8 mouse cellular contexts compared by ENCODE assay signal in the genomic region with DNA sequence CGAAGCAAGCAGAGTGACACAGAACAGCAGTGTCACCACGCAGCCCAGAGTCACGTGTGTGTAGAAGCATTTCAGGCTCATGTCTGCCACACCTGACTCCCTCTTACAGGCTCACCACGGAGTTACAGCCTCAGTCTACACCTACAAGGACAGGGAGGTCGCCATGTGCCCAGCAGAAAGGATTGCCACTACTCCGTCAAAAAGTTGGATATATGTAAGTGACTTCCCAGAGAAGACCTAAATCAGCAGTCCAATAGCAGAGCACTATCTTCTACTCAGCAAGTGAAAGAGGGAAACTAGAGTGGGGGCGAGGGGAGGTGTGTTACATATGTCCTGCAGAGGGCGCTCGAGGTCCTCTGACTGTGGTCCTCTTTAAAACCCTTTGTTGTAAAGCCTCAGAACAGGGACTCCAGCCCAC. TPM values are rescaled to one million over a fixed set of nuclear protein-coding genes. Genes with fewer than 3 reads are reported as not detected.
DNase-seq lines count a peak whose midpoint lies in the region; ATAC-seq and TF ChIP-seq lines count a peak whose summit lies in the region.

No protein-coding gene starts in this region.

- peak overlapping the region; percentile 63 for H3K9ac ChIP-seq in heart, embryonic 13.5 days
- no peak overlapping the region for H3K9ac ChIP-seq in limb, embryonic 13.5 days

- H3K27ac ChIP-seq in heart, embryonic 13.5 days (replicated peaks): no peak overlapping the region
- H3K27ac ChIP-seq in limb, embryonic 13.5 days: no peak overlapping the region

- H3K36me3 ChIP-seq in heart, embryonic 13.5 days: peaks cover 1% of the 10 kb centered on the region; the same call in 1 of the 2 replicates
- no peaks in the 10 kb centered on the region for H3K36me3 ChIP-seq in limb, embryonic 13.5 days

- no peak for ATAC-seq in heart, embryonic 13.5 days (ENCODE audit: extremely low read depth, insufficient number of reproducible peaks, low FRiP score, low TSS enrichment)
- no peak for ATAC-seq in limb, embryonic 13.5 days (ENCODE audit: low FRiP score, low read depth)
- ATAC-seq in activated CD4-positive, CD25-positive, alpha-beta regulatory T cell, adult 4 months: no peak

- no peaks in the 10 kb centered on the region for H3K9me3 ChIP-seq in heart, embryonic 13.5 days
- H3K9me3 ChIP-seq in limb, embryonic 13.5 days: no peaks in the 10 kb centered on the region

- peak; percentile 14 for DNase-seq in lung, adult 2 months
- DNase-seq in lung, postnatal 25 days (ENCODE audit: low spot score): no peak
- peak; percentile 56 for DNase-seq in Muller cell, postnatal 12 days (ENCODE audit: inconsistent ontology term)
- DNase-seq in cerebellum, adult 8-10 months: peak; percentile 29
- DNase-seq in retina, adult 2 months (ENCODE audit: low read depth, low spot score): peak; percentile 57

- TF ChIP-seq CTCF in lung, adult 2 months (IDR thresholded peaks at IDR 0.05; ENCODE audit: insufficient read depth, low read length): peak; percentile 69

- H3K27me3 ChIP-seq in heart, embryonic 13.5 days (replicated peaks): no peaks in the 10 kb centered on the region; the same call in 1 of the 2 replicates
- H3K27me3 ChIP-seq in limb, embryonic 13.5 days: no peaks in the 10 kb centered on the region

- 18% methylated on average over 9 of the region's 9 CpGs for WGBS in lung, adult 2 months
- 10% methylated on average over 9 of the region's 9 CpGs for WGBS in heart, embryonic 13.5 days
- 20% methylated on average over 9 of the region's 9 CpGs for WGBS in limb, embryonic 13.5 days

- H3K4me3 ChIP-seq in lung, adult 2 months (replicated peaks; ENCODE audit: extremely low read depth, low read depth, low read length): peak overlapping the region; percentile 1
- peak overlapping the region; percentile 16; the same call in 1 of the 2 replicates for H3K4me3 ChIP-seq in heart, embryonic 13.5 days
- no peak overlapping the region for H3K4me3 ChIP-seq in limb, embryonic 13.5 days

- peak overlapping the region; percentile 58 for H3K4me2 ChIP-seq in heart, embryonic 13.5 days
- peak overlapping the region; percentile 14; the same call in 1 of the 2 replicates for H3K4me2 ChIP-seq in limb, embryonic 13.5 days (replicated peaks)

- H3K4me1 ChIP-seq in lung, adult 2 months (ENCODE audit: control insufficient read depth, insufficient read depth, low read length): peaks cover 10% of the 10 kb centered on the region
- peaks cover 19% of the 10 kb centered on the region for H3K4me1 ChIP-seq in heart, embryonic 13.5 days
- H3K4me1 ChIP-seq in limb, embryonic 13.5 days: peaks cover 11% of the 10 kb centered on the region

- no peak for TF ChIP-seq POLR2A in lung, adult 2 months (IDR thresholded peaks at IDR 0.05; ENCODE audit: borderline replicate concordance, extremely low read depth, low read depth, low read length)

RNA-seq across cellular contexts. Expression of a gene that starts 2.0 kb away (rescaled TPM):
- polyA plus RNA-seq in lung, adult 2 months (2012; rRNA removed): 21.8 and 32.1 TPM in 2 replicates
- polyA plus RNA-seq in heart, embryonic 13.5 days (2015; fragmentation: Nextera tagmentation; extraction: Ambion mirVana): 91.9 and 102 TPM in 2 replicates
- 156 and 174 TPM in 2 replicates for polyA plus RNA-seq in limb, embryonic 13.5 days (2015; fragmentation: Nextera tagmentation; extraction: Ambion mirVana)
- 100 to 1,000 TPM; 123 to 134 TPM for polyA plus RNA-seq in activated CD4-positive, CD25-positive, alpha-beta regulatory T cell, adult 4 months (2017; shearing (Covaris generic))

RNA-seq across cellular contexts. Expression of a gene that starts 28.3 kb away (rescaled TPM):
- polyA plus RNA-seq in lung, adult 2 months (2012; rRNA removed): 3.8 and 6.5 TPM in 2 replicates
- polyA plus RNA-seq in heart, embryonic 13.5 days (2015; fragmentation: Nextera tagmentation; extraction: Ambion mirVana): 17.6 and 19.7 TPM in 2 replicates
- polyA plus RNA-seq in limb, embryonic 13.5 days (2015; fragmentation: Nextera tagmentation; extraction: Ambion mirVana): 572 and 589 TPM in 2 replicates
- not detected for polyA plus RNA-seq in activated CD4-positive, CD25-positive, alpha-beta regulatory T cell, adult 4 months (2017; shearing (Covaris generic))

RNA-seq across cellular contexts. Expression of a gene that starts 37.6 kb away (rescaled TPM):
- 14.9 and 18.2 TPM in 2 replicates for polyA plus RNA-seq in lung, adult 2 months (2012; rRNA removed)
- polyA plus RNA-seq in heart, embryonic 13.5 days (2015; fragmentation: Nextera tagmentation; extraction: Ambion mirVana): 23.2 and 27.2 TPM in 2 replicates
- 8.9 and 11.5 TPM in 2 replicates for polyA plus RNA-seq in limb, embryonic 13.5 days (2015; fragmentation: Nextera tagmentation; extraction: Ambion mirVana)
- 1 to 10 TPM; 3.3 to 3.9 TPM for polyA plus RNA-seq in activated CD4-positive, CD25-positive, alpha-beta regulatory T cell, adult 4 months (2017; shearing (Covaris generic))

Comparison
In these comparisons a context has a peak if more than half of its experiments do, and no peak if none do; other contexts are left out.
1. RNA of a gene that starts 28.3 kb away (polyA plus RNA-seq): 572 to 589 TPM in limb, embryonic 13.5 days; 17.6 to 19.7 TPM in heart, embryonic 13.5 days, 3.8 to 6.5 TPM in lung, adult 2 months and not detected in activated CD4-positive, CD25-positive, alpha-beta regulatory T cell, adult 4 months; every median in the first group is over 10 times any median in the second.